Mouse (Mus musculus): Measurements from ENCODE around the gene Kctd11. TPM values are rescaled to one million over a fixed set of nuclear protein-coding genes. Genes with fewer than 3 reads are reported as not detected.
A peak's percentile ranks its signal among the peaks of the same experiment; 100 is the strongest.

Kctd11 gene
- polyA plus RNA-seq, 1 experiment from 2014 or later = 9.4 TPM

DNA sequence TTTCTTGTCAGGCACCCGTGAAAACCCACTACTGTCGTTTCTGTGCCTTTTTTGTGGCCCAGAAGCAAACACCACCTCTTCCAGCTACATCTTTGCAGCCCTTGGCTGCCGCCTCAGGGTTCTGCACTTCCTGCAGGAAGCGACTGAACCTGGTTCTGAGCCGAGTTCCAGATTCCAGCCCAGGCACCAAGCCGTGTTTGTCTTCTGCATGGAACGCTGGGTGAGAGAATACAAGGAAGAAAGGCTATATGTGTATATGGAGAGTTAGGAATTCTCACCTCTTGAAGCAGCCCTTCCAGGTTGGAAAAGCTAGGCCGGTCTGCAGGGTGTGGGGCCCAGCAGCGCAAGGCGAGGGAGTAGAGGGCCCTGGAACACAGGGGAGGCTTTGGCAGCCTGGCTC lies 26.5 kb downstream of the Kctd11 start:
- Histone ChIP-seq H3K36me3 (peaks cover 31% of the 10 kb centered on the region), H3K9me3 (replicated peaks) (no peaks in the 10 kb centered on the region), H3K9ac (no peak overlapping the region), H3K4me1 (peaks cover 28% of the 10 kb centered on the region), H3K4me3 (replicated peaks) (no peak overlapping the region), H3K4me2 (no peak overlapping the region), H3K27ac (no peak overlapping the region), H3K27me3 (peaks cover 20% of the 10 kb centered on the region)
- 82% methylated on average over 10 of the region's 10 CpGs for WGBS
- ATAC-seq (replicated peaks; ENCODE audit: low FRiP score) = no peak

DNA sequence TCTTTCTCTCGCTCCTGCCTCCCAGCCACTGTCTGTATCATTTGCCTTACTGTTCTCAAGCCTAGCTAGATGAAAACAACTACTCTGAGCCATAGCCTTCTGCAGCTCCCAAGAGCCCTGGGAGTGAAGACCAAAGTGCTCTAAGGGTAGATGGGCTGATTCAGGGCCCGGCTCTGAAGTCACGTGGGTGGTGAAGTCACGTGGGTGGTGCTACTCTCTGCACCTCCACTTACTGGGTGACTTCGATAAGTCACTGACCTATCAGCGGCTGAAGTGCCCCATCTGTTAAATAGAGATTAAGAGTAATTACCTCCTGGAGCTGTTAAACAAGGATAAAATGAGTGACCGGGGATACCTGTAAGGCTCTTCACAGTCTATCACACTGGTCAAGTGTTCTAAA lies 27.2 kb downstream of the Kctd11 start:
- no peak overlapping the region for H3K9ac ChIP-seq
- no peak overlapping the region for H3K4me2 ChIP-seq
- H3K4me1 ChIP-seq = peaks cover 27% of the 10 kb centered on the region
- no peak overlapping the region for H3K4me3 ChIP-seq (replicated peaks)
- peaks cover 13% of the 10 kb centered on the region for H3K27me3 ChIP-seq
- peaks cover 38% of the 10 kb centered on the region for H3K36me3 ChIP-seq
- H3K27ac ChIP-seq = 0 out of 2 replicates have a peak overlapping the region, but pooled peaks have one; percentile 18
- ATAC-seq (replicated peaks; ENCODE audit: low FRiP score) = 0 out of 2 replicates have a peak, but pooled peaks have one; percentile 42
- WGBS = 62% methylated on average over 7 of the region's 7 CpGs
- no peaks in the 10 kb centered on the region for H3K9me3 ChIP-seq (replicated peaks)

DNA sequence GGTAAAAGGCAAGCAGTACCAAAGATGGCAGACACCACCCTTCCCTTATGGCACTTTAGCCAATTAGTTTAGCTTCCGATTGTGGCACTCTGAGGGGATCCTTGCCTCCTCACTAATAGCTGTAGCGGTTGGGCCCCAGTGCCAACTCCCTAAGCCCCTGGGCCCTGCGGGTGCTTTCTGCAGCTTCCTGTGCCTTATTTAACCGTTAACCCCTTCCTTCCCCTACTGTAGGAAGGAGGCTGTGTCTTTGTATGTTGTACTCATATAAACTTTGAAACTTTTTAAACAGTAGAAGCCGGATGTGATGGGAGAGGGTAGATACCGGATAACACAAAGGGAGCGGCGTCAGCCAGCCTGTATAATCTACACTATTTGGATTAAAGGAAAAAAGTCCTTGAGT lies 30.5 kb downstream of the Kctd11 start:
- no peak overlapping the region for H3K9ac ChIP-seq
- 76% methylated on average over 8 of the region's 8 CpGs for whole genome bisulfite sequencing
- H3K9me3 ChIP-seq (replicated peaks) = no peaks in the 10 kb centered on the region
- ATAC-seq (replicated peaks; ENCODE audit: low FRiP score) = no peak
- no peak overlapping the region for H3K27ac ChIP-seq
- H3K27me3 ChIP-seq = no peaks in the 10 kb centered on the region
- H3K4me3 ChIP-seq (replicated peaks) = no peak overlapping the region
- H3K4me2 ChIP-seq = no peak overlapping the region
- H3K4me1 ChIP-seq = peaks cover 42% of the 10 kb centered on the region
- H3K36me3 ChIP-seq = peaks cover 52% of the 10 kb centered on the region

DNA sequence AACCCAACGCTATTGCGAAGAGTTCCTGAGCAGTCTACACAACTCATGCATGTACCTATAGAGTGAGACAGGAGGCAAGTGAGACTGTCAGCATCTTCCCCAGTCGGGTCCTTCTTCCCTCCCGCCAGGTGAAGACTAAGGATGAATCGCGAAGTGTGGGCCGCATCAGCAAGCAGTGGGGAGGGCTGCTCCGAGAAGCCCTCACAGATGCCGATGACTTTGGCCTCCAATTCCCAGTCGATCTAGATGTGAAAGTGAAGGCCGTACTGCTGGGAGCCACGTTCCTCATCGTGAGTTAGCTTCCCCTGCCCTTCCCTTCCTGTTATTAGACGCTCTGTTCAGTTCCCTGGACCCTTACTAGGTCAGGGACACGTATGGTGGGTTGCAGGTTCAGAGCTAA lies 31.3 kb downstream of the Kctd11 start:
- Histone ChIP-seq H3K27ac (no peak overlapping the region), H3K4me1 (peaks cover 41% of the 10 kb centered on the region), H3K36me3 (peaks cover 52% of the 10 kb centered on the region), H3K4me2 (no peak overlapping the region), H3K9ac (no peak overlapping the region), H3K27me3 (no peaks in the 10 kb centered on the region), H3K4me3 (replicated peaks) (no peak overlapping the region), H3K9me3 (replicated peaks) (no peaks in the 10 kb centered on the region)
- 92% methylated on average over 15 of the region's 15 CpGs for WGBS
- ATAC-seq (replicated peaks; ENCODE audit: low FRiP score) = no peak

DNA sequence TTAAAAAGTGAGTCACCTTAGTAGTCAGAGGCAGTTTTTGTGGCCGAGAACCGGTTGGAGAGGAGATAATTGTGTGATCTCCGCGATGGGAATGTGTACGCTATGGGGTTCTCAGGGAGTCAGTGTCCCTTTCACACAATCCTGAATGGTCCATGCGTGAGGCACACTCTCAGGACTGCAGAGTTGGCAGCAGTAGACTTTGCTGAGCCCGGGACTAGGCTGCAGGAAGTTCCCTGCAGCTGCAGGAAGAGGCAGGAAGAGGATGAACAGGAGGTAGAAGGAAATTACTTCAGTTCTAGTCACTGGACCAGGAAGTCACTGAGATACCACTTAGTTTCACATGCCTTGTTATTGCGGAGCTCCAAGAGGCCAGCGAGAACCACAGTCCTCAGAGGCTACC lies 32.1 kb downstream of the Kctd11 start:
- peak overlapping the region; percentile 56; the same call in 1 of the 2 replicates for H3K27ac ChIP-seq

DNA sequence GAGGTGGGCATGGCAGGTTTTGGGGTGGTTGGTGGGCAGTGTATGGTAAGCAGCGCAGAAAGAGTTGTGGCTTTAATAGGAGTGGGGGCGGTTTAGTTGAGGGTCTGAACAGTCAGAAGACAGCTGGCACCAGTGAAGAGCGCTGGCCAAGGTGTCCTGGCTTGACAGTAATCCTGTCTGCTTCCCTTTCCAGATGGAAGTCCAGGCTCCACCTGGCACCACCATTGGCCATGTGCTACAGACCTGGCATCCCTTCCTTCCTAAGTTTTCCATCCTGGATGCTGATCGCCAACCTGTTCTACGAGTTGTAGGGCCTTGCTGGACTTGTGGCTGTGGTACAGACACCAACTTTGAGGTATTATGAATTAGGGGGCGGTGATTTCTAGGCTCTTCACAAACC lies 33.2 kb downstream of the Kctd11 start:
- no peak overlapping the region for H3K9ac ChIP-seq
- H3K4me3 ChIP-seq (replicated peaks) = peak overlapping the region; percentile 78; the same call in 1 of the 2 replicates
- 94% methylated on average over 6 of the region's 6 CpGs for WGBS

More for the DNA sequence above, 32.1 kb downstream of the Kctd11 start:
- Histone ChIP-seq H3K4me3 (replicated peaks) (no peak overlapping the region), H3K9ac (no peak overlapping the region), H3K4me2 (no peak overlapping the region), H3K27me3 (no peaks in the 10 kb centered on the region), H3K9me3 (replicated peaks) (no peaks in the 10 kb centered on the region), H3K36me3 (peaks cover 52% of the 10 kb centered on the region), H3K4me1 (peaks cover 37% of the 10 kb centered on the region)
- WGBS = 89% methylated on average over 9 of the region's 9 CpGs
- no peak for ATAC-seq (replicated peaks; ENCODE audit: low FRiP score)

DNA sequence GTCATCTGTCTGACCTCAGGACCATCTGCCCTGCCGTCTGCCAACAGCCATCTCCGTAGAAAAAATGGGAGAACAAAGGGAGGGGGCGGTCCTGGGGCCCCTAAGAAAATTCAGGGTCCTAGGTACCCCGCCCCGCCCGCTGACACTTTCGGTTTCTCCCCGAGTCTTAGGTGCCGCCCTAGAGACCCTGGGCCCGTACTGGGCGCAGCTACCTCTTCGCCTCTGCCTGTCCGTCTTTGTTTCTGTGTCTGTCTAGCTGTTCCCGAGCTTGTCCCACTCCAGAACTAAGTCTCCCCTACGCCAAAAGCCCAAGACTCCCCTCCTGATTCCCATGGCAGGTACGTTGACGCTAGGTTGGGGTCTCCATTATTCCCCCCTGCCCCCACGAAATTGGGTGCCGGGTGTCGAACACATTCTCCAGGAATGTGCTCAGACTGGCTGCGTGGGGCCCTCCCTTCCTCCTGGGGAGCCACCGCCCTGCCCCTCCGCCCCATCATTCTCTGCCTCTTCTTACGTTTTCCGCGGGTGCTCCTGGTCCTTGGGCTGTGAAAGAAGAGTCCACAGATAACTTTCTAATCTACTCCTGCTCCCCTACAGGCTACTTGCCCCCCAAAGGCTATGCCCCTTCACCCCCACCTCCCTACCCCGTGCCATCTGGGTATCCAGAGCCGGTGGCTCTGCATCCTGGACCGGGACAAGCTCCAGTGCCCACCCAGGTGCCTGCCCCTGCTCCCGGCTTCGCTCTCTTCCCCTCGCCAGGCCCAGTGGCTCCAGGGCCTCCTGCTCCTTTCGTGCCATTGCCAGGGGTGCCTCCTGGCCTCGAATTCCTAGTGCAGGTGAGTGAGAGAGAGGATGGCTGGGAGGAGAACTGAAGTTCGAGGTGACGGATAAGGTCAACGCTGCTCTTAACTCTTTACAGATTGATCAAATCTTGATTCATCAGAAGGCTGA lies 34.2 kb downstream of the Kctd11 start:
- H3K27me3 ChIP-seq = no peaks in the 10 kb centered on the region
- H3K27ac ChIP-seq = peak overlapping the region; percentile 99
- H3K9ac ChIP-seq = peak overlapping the region; percentile 83
- 9% methylated on average over 37 of the region's 37 CpGs for WGBS
- H3K4me1 ChIP-seq = peaks cover 30% of the 10 kb centered on the region
- peaks cover 44% of the 10 kb centered on the region for H3K36me3 ChIP-seq
- peak overlapping the region; percentile 88 for H3K4me2 ChIP-seq
- H3K4me3 ChIP-seq (replicated peaks) = peak overlapping the region; percentile 78
- peak; percentile 70 for ATAC-seq (replicated peaks; ENCODE audit: low FRiP score)
- H3K9me3 ChIP-seq (replicated peaks) = no peaks in the 10 kb centered on the region

More for the DNA sequence above, 33.2 kb downstream of the Kctd11 start:
- no peaks in the 10 kb centered on the region for H3K9me3 ChIP-seq (replicated peaks)
- H3K4me2 ChIP-seq = peak overlapping the region; percentile 88; the same call in 1 of the 2 replicates
- no peak for ATAC-seq (replicated peaks; ENCODE audit: low FRiP score)
- H3K36me3 ChIP-seq = peaks cover 52% of the 10 kb centered on the region
- H3K27ac ChIP-seq = no peak overlapping the region
- H3K27me3 ChIP-seq = no peaks in the 10 kb centered on the region
- H3K4me1 ChIP-seq = peaks cover 32% of the 10 kb centered on the region

DNA sequence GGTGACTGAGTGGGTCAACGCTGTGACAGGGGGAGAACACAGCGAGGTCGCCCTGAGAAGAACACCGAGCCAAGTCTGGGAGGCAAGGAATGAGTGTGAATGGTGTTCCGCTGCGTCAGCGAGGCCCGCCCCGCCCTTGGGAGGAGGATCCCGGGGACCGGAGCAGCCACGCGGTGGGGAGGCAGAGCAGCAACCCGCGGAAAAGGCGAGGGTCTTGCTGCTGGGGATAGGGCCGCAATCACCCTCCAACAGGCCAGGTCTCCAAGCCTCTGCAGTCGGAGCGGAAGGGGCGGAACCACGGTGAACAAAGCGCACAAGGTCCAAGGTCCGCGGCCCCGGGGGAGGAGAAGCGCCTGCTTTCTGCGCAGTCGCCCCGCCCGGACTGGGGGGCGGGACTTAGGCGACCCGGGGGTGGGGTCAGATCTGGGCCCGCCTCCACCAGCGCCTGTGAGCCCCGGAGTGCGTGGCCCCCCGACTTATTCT lies 35.0 kb downstream of the Kctd11 start, which contains the start of gene Plscr3:
TSS of gene Plscr3 (plus strand) at position 179 of the 483 bp plus-strand sequence.
- Histone ChIP-seq H3K4me1 (peaks cover 30% of the 10 kb centered on the region), H3K4me2 (peak within 1 kb of the TSS; percentile 88), H3K36me3 (peaks cover 36% of the 10 kb centered on the region), H3K4me3 (replicated peaks) (peak within 1 kb of the TSS; percentile 78), H3K27me3 (no peaks in the 10 kb centered on the region), H3K27ac (peak within 1 kb of the TSS; percentile 99), H3K9me3 (replicated peaks) (no peaks in the 10 kb centered on the region), H3K9ac (peak within 1 kb of the TSS; percentile 83)
- WGBS = 1% methylated on average over 38 of the region's 38 CpGs
- ATAC-seq (replicated peaks; ENCODE audit: low FRiP score) = peak; percentile 92

DNA sequence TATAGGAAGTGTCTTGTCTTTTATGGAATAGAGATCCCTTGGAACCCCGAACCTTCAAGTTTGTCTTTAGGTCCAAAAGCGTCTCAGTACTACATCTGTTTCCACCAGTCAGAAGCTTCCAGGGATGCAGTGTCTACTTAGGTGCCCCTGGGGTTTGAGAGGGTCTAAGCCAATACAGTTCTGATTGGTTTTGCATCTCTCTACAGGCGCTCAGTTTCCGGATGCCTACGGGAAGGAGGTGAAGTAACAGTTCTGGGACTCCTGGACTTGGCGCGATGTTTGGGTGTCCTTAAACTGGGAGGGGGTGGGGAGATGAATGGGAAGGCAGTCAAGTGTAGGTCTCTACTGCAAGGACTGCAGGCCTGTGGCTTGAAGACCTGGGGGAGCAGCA lies 42.5 kb downstream of the Kctd11 start:
- peaks cover 17% of the 10 kb centered on the region for H3K27me3 ChIP-seq
- 2% methylated on average over 7 of the region's 7 CpGs for WGBS
- H3K4me2 ChIP-seq = peak overlapping the region; percentile 97
- H3K9me3 ChIP-seq (replicated peaks) = no peaks in the 10 kb centered on the region
- peaks cover 46% of the 10 kb centered on the region for H3K4me1 ChIP-seq
- no peak for ATAC-seq (replicated peaks; ENCODE audit: low FRiP score)
- peak overlapping the region; percentile 61 for H3K9ac ChIP-seq
- 0 out of 2 replicates have a peak, but pooled peaks cover 7% of the 10 kb centered on the region for H3K36me3 ChIP-seq
- peak overlapping the region; percentile 90 for H3K27ac ChIP-seq
- peak overlapping the region; percentile 74 for H3K4me3 ChIP-seq (replicated peaks)

DNA sequence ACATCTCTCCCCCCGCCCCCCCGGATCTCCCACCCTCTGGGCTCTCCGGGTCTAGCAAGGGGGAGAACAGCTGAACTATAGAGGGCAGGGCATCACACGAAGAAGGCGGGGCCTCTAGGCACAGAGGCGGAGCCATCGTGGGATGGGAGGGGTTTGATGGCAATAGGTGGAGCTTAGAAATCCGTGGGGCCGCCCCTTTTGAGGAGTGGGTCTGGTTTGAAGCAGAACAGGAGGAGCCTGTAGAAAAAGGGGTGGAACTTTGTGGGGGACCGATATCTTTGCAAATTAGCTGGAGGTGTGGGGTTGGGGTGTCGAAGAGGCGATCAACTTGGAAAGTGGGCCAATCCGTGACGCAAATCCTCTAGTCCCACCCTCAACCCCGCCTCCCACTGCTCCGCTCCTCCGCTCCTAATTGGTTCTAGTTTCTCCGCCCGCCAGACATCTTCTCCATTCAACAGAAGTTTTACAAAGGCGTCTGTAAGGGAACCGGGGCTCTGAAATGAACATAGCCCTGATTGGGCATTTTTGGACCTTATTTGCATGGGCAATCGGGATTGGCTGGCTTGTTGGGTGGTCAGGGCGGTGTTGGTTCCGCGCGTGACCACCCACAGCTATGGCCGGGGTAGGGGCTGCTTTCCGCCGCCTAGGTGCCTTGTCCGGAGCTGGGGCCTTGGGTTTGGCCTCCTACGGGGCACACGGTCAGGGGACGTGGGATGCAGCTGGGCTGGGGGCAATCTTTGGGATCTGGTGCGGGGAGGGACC lies 43.1 kb downstream of the Kctd11 start, which contains the start of gene Tmem256:
TSS of gene Tmem256 (plus strand) at position 563 of the 762 bp plus-strand sequence.
- H3K36me3 ChIP-seq = 0 out of 2 replicates have a peak, but pooled peaks cover 9% of the 10 kb centered on the region
- peak within 1 kb of the TSS; percentile 74 for H3K4me3 ChIP-seq (replicated peaks)
- ATAC-seq (replicated peaks; ENCODE audit: low FRiP score) = peak; percentile 93
- peaks cover 18% of the 10 kb centered on the region for H3K27me3 ChIP-seq
- peak within 1 kb of the TSS; percentile 90 for H3K27ac ChIP-seq
- H3K9me3 ChIP-seq (replicated peaks) = no peaks in the 10 kb centered on the region
- peaks cover 48% of the 10 kb centered on the region for H3K4me1 ChIP-seq
- under 1% methylated on average over 34 of the region's 34 CpGs for WGBS
- peak within 1 kb of the TSS; percentile 77 for H3K9ac ChIP-seq
- peak within 1 kb of the TSS; percentile 97 for H3K4me2 ChIP-seq

DNA sequence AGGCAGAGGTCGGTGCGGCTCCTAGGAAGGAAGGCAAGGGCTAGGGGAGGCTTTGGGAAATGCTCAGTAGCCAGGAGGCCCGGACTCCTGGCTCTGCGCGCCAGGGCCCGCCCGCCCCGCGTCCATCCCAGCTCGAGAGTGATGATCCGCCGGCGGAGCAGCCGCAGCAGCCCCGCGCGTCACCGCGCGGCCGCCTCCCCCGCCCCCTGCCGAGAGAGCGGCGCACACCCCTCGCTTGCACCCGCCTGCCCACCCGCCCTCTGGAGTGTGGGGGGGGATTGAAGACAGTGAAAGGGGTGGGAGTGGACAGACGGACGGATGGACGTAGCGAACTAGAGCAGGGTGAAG lies 43.6 kb downstream of the Kctd11 start, which contains the start of gene Nlgn2:
TSS of gene Nlgn2 (minus strand) at position 181 of the 348 bp plus-strand sequence.
- peaks cover 18% of the 10 kb centered on the region for H3K27me3 ChIP-seq
- H3K9ac ChIP-seq = peak within 1 kb of the TSS; percentile 77
- peak within 1 kb of the TSS; percentile 97 for H3K4me2 ChIP-seq
- peaks cover 15% of the 10 kb centered on the region; the same call in 1 of the 2 replicates for H3K36me3 ChIP-seq
- no peaks in the 10 kb centered on the region for H3K9me3 ChIP-seq (replicated peaks)
- ATAC-seq (replicated peaks; ENCODE audit: low FRiP score) = no peak; the same call in 1 of the 2 replicates
- peak within 1 kb of the TSS; percentile 90 for H3K27ac ChIP-seq
- H3K4me1 ChIP-seq = peaks cover 48% of the 10 kb centered on the region
- H3K4me3 ChIP-seq (replicated peaks) = peak within 1 kb of the TSS; percentile 74
- under 1% methylated on average over 31 of the region's 32 CpGs for WGBS
